Comparison of ENCODE assay signal across 8 mouse cellular contexts in the genomic region with DNA sequence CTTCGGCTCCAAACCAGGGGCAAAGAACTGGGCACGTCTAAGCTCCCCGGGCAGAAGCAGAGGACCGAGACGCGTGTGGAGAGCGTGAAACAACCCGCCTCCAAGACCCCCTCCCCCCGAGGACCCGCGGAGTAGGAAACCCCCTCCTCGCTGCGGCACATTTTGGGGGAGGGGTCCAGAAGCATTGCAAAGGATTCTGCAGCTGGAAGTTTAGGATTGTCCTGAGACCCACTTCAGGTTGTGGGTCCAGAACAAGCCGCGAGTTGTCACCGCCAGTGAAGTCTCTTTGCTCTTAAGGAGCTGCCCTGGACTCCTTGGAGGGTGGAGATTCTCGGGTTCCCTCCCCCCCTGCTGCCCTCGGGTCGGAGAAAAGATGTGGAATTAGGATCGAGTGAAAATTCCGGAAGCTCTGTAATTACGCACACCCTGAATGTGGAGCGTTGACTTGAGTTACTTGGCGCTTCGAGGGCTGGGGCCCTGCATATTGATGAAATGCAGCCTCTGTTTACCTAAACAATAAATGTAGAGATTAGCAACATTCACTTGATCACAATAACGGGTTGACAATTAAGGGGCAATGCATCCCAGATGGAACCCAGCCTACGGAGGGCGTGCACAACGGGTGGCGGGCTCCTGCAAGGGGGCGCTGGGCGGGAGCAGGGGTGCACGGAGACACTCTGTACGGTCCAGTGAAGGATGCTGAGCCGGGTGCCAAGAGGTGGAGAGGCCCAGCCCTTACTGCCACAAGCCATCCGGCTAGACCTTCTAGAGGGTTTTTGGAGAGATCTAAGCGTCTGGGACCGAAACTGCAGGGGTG. TPM values are rescaled to one million over a fixed set of nuclear protein-coding genes. Genes with fewer than 3 reads are reported as not detected.
A peak's percentile ranks its signal among the peaks of the same experiment; 100 is the strongest.
DNase-seq lines count a peak whose midpoint lies in the region; ATAC-seq lines count a peak whose summit lies in the region.

No protein-coding gene starts in this region.

- no peaks in the 10 kb centered on the region for H3K36me3 ChIP-seq in hindbrain, embryonic 14.5 days (replicated peaks; ENCODE audit: control insufficient read depth, insufficient read depth)
- no peaks in the 10 kb centered on the region for H3K36me3 ChIP-seq in midbrain, embryonic 14.5 days (ENCODE audit: control insufficient read depth, insufficient read depth, low read length)

- peak; percentile 24 to 25 for DNase-seq in cerebellum, postnatal 10 days
- DNase-seq in cerebellum, adult 11 months: no peak
- DNase-seq in embryo, embryonic 9.5 days (ENCODE audit: extremely low spot score): peak; percentile 69
- DNase-seq in hindbrain, embryonic 14.5 days (ENCODE audit: low spot score): no peak
- DNase-seq in midbrain, embryonic 14.5 days: peak; percentile 40
- no peak for DNase-seq in right cerebral cortex, postnatal 25 days
- no peak for DNase-seq in cerebellum, adult 18-20 months

- 3% methylated on average over 38 of the region's 38 CpGs for WGBS in hindbrain, embryonic 14.5 days
- 1% methylated on average over 38 of the region's 38 CpGs for WGBS in midbrain, embryonic 14.5 days

- peak overlapping the region; percentile 45 for H3K4me2 ChIP-seq in hindbrain, embryonic 14.5 days (replicated peaks)
- peak overlapping the region; percentile 48 for H3K4me2 ChIP-seq in midbrain, embryonic 14.5 days (ENCODE audit: low read length)

- peak overlapping the region; percentile 23 for H3K4me3 ChIP-seq in hindbrain, embryonic 14.5 days (replicated peaks; ENCODE audit: low read length)
- peak overlapping the region; percentile 22 for H3K4me3 ChIP-seq in midbrain, embryonic 14.5 days (replicated peaks; ENCODE audit: low read depth, low read length)

- peaks cover 4% of the 10 kb centered on the region; the same call in 1 of the 2 replicates for H3K4me1 ChIP-seq in hindbrain, embryonic 14.5 days (replicated peaks; ENCODE audit: control insufficient read depth, insufficient read depth, low read length)
- H3K4me1 ChIP-seq in midbrain, embryonic 14.5 days (ENCODE audit: control insufficient read depth, insufficient read depth, low read length): peaks cover 6% of the 10 kb centered on the region; the same call in 1 of the 2 replicates

- no peak overlapping the region for H3K27ac ChIP-seq in hindbrain, embryonic 14.5 days
- H3K27ac ChIP-seq in midbrain, embryonic 14.5 days (replicated peaks; ENCODE audit: low read depth, low read length): no peak overlapping the region

- ATAC-seq in hindbrain, embryonic 14.5 days (ENCODE audit: low FRiP score): no peak
- no peak for ATAC-seq in midbrain, embryonic 14.5 days (ENCODE audit: low FRiP score, low TSS enrichment)
- no peak for ATAC-seq in frontal cortex, adult (ENCODE audit: low TSS enrichment)

- no peaks in the 10 kb centered on the region for H3K9me3 ChIP-seq in hindbrain, embryonic 14.5 days (ENCODE audit: control insufficient read depth, low read length)
- no peaks in the 10 kb centered on the region for H3K9me3 ChIP-seq in midbrain, embryonic 14.5 days (ENCODE audit: control insufficient read depth, low read length)

- peaks cover 71% of the 10 kb centered on the region for H3K27me3 ChIP-seq in hindbrain, embryonic 14.5 days (ENCODE audit: control insufficient read depth, insufficient read depth, low read length)
- H3K27me3 ChIP-seq in midbrain, embryonic 14.5 days (ENCODE audit: control insufficient read depth, insufficient read depth, low read length): peaks cover 67% of the 10 kb centered on the region

- no peak overlapping the region for H3K9ac ChIP-seq in hindbrain, embryonic 14.5 days
- no peak overlapping the region for H3K9ac ChIP-seq in midbrain, embryonic 14.5 days (replicated peaks; ENCODE audit: low read length)

RNA-seq across cellular contexts. Expression of gene Sp9, which starts 7.7 kb away (rescaled TPM):
- 1.3 and 1.9 TPM in 2 replicates for polyA plus RNA-seq in hindbrain, embryonic 14.5 days (2014; fragmentation: Nextera tagmentation; extraction: Ambion mirVana)
- 2.2 and 2.8 TPM in 2 replicates for polyA plus RNA-seq in midbrain, embryonic 14.5 days (2014; fragmentation: Nextera tagmentation; extraction: Ambion mirVana)

RNA-seq across cellular contexts. Expression of gene Ola1, which starts 45.3 kb away (rescaled TPM):
- polyA plus RNA-seq in hindbrain, embryonic 14.5 days (2014; fragmentation: Nextera tagmentation; extraction: Ambion mirVana): 100 and 103 TPM in 2 replicates
- 85.3 and 91.9 TPM in 2 replicates for polyA plus RNA-seq in midbrain, embryonic 14.5 days (2014; fragmentation: Nextera tagmentation; extraction: Ambion mirVana)

RNA-seq across cellular contexts. Expression of gene Scrn3, which starts 48.4 kb away (rescaled TPM):
- 6.9 and 7.0 TPM in 2 replicates for polyA plus RNA-seq in hindbrain, embryonic 14.5 days (2014; fragmentation: Nextera tagmentation; extraction: Ambion mirVana)
- 4.2 and 7.9 TPM in 2 replicates for polyA plus RNA-seq in midbrain, embryonic 14.5 days (2014; fragmentation: Nextera tagmentation; extraction: Ambion mirVana)

RNA-seq across cellular contexts. Expression of gene Cir1, which starts 48.5 kb away (rescaled TPM):
- polyA plus RNA-seq in hindbrain, embryonic 14.5 days (2014; fragmentation: Nextera tagmentation; extraction: Ambion mirVana): 26.5 and 28.0 TPM in 2 replicates
- 26.4 and 30.1 TPM in 2 replicates for polyA plus RNA-seq in midbrain, embryonic 14.5 days (2014; fragmentation: Nextera tagmentation; extraction: Ambion mirVana)

Comparison
In these comparisons a context has a peak if more than half of its experiments do, and no peak if none do; other contexts are left out.
1. DNase-seq: peak in cerebellum, postnatal 10 days (2 of 2), embryo, embryonic 9.5 days (single experiment) and midbrain, embryonic 14.5 days (single experiment); none in cerebellum, adult 11 months (single experiment), hindbrain, embryonic 14.5 days (single experiment), right cerebral cortex, postnatal 25 days (single experiment) and cerebellum, adult 18-20 months (0 of 2).